Mouse (Mus musculus) embryonic fibroblast, embryonic 13.5 days (primary cell): ENCODE measurements around the gene Trpv6.

ENCODE experiments used
- CTCF ChIP-seq: IDR thresholded peaks from 2 replicates; pipeline ENCODE4 v1.5.1; 2011; ENCODE audit warnings: mild to moderate bottlenecking, control low read depth, low read length, moderate library complexity, borderline replicate concordance; ENCODE audit not compliant: insufficient read depth
- POLR2A ChIP-seq: IDR thresholded peaks from 2 replicates; pipeline ENCODE4 v1.6.1; 2011; ENCODE audit warnings: low read depth, mild to moderate bottlenecking, control low read depth, low read length, moderate library complexity

- TF ChIP-seq POLR2A (no peak), CTCF (no peak)
Measured at GRCm38 (mm10) chr6:41642765-41643164, 6.6 kb upstream of the Trpv6 start.
